18 mouse cellular contexts compared by ENCODE assay signal in the genomic region with DNA sequence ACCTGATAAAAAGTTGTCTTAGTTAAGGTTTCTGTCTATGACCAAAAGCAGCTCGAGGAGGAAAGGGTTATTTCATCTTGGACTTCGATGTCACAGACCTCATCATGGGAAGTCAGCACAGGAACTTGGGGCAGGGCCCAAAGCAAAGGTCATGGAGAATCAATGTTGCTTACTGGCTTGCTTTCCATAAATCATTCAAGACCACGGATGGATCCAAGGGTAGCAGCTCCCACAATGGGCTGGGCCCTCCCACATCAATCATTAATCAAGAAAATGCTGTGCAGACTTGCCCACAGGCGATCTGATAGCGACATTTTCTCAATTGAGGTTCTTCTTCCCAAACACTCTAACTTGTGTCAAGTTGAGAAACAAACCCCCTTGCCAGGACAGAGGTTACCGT. TPM values are rescaled to one million over a fixed set of nuclear protein-coding genes. Genes with fewer than 3 reads are reported as not detected.
A peak's percentile ranks its signal among the peaks of the same experiment; 100 is the strongest.
DNase-seq lines count a peak whose midpoint lies in the region; ATAC-seq and TF ChIP-seq lines count a peak whose summit lies in the region.
"Had no signal": no experiment of that assay in that cellular context is flagged by ENCODE, and none has a peak within 500 bp of the region (broad histone marks: within the 10 kb centered on the region; RNA-seq: fewer than 3 reads in every experiment).

No protein-coding gene starts in this region.

- WGBS in kidney, embryonic 14.5 days: 10% methylated on average over 6 of the region's 6 CpGs
- WGBS in kidney, adult 2 months: 11% methylated on average over 6 of the region's 6 CpGs

- no peak overlapping the region for H3K27ac ChIP-seq in kidney, embryonic 14.5 days (ENCODE audit: low read depth, low read length)
- H3K27ac ChIP-seq in kidney, adult 2 months (ENCODE audit: insufficient read depth, low read depth, low read length): no peak overlapping the region
- H3K27ac ChIP-seq: forebrain, embryonic 13.5 days; liver, embryonic 13.5 days; midbrain, embryonic 10.5 days; neural tube, embryonic 15.5 days had no signal

- no peaks in the 10 kb centered on the region for H3K27me3 ChIP-seq in kidney, embryonic 14.5 days (ENCODE audit: control insufficient read depth, insufficient read depth, low read length)
- no peaks in the 10 kb centered on the region for H3K27me3 ChIP-seq in kidney, adult 2 months (replicated peaks; ENCODE audit: control insufficient read depth, insufficient read depth, low read length)
- H3K27me3 ChIP-seq: forebrain, embryonic 13.5 days; liver, embryonic 13.5 days; neural tube, embryonic 15.5 days had no signal

- DNase-seq in kidney, adult 11 months: peak; percentile 75
- DNase-seq in embryo, embryonic 10.5 days (ENCODE audit: low spot score): peak; percentile 40
- peak; percentile 84 for DNase-seq in kidney, adult 2 months
- DNase-seq in kidney, postnatal 4 days: peak; percentile 18 to 52
- DNase-seq in thymus, postnatal 25 days: no peak
- no peak for DNase-seq in lung, adult 18-20 months
- no peak for DNase-seq in cerebellum, adult 9-10 months
- DNase-seq: cerebellum, adult 11-12 months; heart, adult 18-20 months; liver, embryonic 13.5 days; lung, postnatal 10 days; thymus, adult 18-20 months had no signal

- H3K4me1 ChIP-seq in kidney, embryonic 14.5 days (ENCODE audit: control insufficient read depth, insufficient read depth, low read length): 0 out of 2 replicates have a peak, but pooled peaks cover 2% of the 10 kb centered on the region
- H3K4me1 ChIP-seq in kidney, adult 2 months (ENCODE audit: control insufficient read depth, insufficient read depth, low read length): 0 out of 2 replicates have a peak, but pooled peaks cover 2% of the 10 kb centered on the region
- H3K4me1 ChIP-seq: neural tube, embryonic 15.5 days had no signal

- no peaks in the 10 kb centered on the region for H3K9me3 ChIP-seq in kidney, embryonic 14.5 days (ENCODE audit: control insufficient read depth, low read length)
- H3K9me3 ChIP-seq: forebrain, embryonic 13.5 days; G1E; liver, embryonic 13.5 days; midbrain, embryonic 10.5 days; neural tube, embryonic 15.5 days had no signal

- TF ChIP-seq POLR2A in kidney, adult 2 months (IDR thresholded peaks at IDR 0.05; ENCODE audit: low read depth, low read length): no peak

- no peak for ATAC-seq in kidney, embryonic 14.5 days (ENCODE audit: low FRiP score, low TSS enrichment)
- ATAC-seq: forebrain, embryonic 13.5 days; hindbrain, embryonic 16.5 days had no signal

- no peak overlapping the region for H3K4me2 ChIP-seq in kidney, embryonic 14.5 days (replicated peaks; ENCODE audit: low read depth, low read length)
- H3K4me2 ChIP-seq: forebrain, embryonic 13.5 days; liver, embryonic 13.5 days; neural tube, embryonic 15.5 days had no signal

- H3K9ac ChIP-seq in kidney, embryonic 14.5 days (ENCODE audit: low read depth, low read length): no peak overlapping the region
- H3K9ac ChIP-seq: forebrain, embryonic 13.5 days; liver, embryonic 13.5 days; neural tube, embryonic 15.5 days had no signal

- H3K4me3 ChIP-seq in kidney, embryonic 14.5 days (ENCODE audit: low read length): no peak overlapping the region
- no peak overlapping the region for H3K4me3 ChIP-seq in kidney, adult 2 months (ENCODE audit: insufficient read depth, low read depth, low read length)
- H3K4me3 ChIP-seq: forebrain, embryonic 13.5 days; liver, embryonic 13.5 days; midbrain, embryonic 10.5 days; neural tube, embryonic 15.5 days had no signal

- H3K36me3 ChIP-seq in kidney, embryonic 14.5 days (ENCODE audit: control insufficient read depth, insufficient read depth, low read length): no peaks in the 10 kb centered on the region
- H3K36me3 ChIP-seq in kidney, adult 2 months (ENCODE audit: control insufficient read depth, insufficient read depth, low read length): no peaks in the 10 kb centered on the region
- H3K36me3 ChIP-seq: G1E; liver, embryonic 13.5 days; midbrain, embryonic 10.5 days; neural tube, embryonic 15.5 days had no signal

- TF ChIP-seq CTCF in kidney, adult 2 months (conservative IDR thresholded peaks at IDR 0.05; ENCODE audit: insufficient read depth, insufficient read length, low read depth, low read length): no peak

RNA-seq across cellular contexts. Expression of a gene that starts 27.6 kb away (rescaled TPM):
- polyA plus RNA-seq in kidney, embryonic 14.5 days (2014; fragmentation: Nextera tagmentation; extraction: Ambion mirVana): 58.3 and 73.2 TPM in 2 replicates
- polyA plus RNA-seq in kidney, adult 2 months (2012; rRNA removed): 28.7 and 33.5 TPM in 2 replicates

RNA-seq across cellular contexts. Expression of a gene that starts 41.9 kb away (rescaled TPM):
- 509 and 612 TPM in 2 replicates for polyA plus RNA-seq in kidney, embryonic 14.5 days (2014; fragmentation: Nextera tagmentation; extraction: Ambion mirVana)
- 307 and 333 TPM in 2 replicates for polyA plus RNA-seq in kidney, adult 2 months (2012; rRNA removed)

RNA-seq across cellular contexts. Expression of a gene that starts 48.3 kb away (rescaled TPM):
- 0.27 and 0.46 TPM in 2 replicates for polyA plus RNA-seq in kidney, embryonic 14.5 days (2014; fragmentation: Nextera tagmentation; extraction: Ambion mirVana)
- 0.06 TPM in 1 of 2 replicates, not detected in the other for polyA plus RNA-seq in kidney, adult 2 months (2012; rRNA removed)
- polyA plus RNA-seq: forebrain, embryonic 13.5 days; liver, embryonic 13.5 days had no signal

Comparison
In these comparisons a context has a peak if more than half of its experiments do, and no peak if none do; other contexts are left out.
1. DNase-seq: peak in kidney, adult 11 months (single experiment), embryo, embryonic 10.5 days (single experiment), kidney, adult 2 months (single experiment) and kidney, postnatal 4 days (2 of 2); none in thymus, postnatal 25 days (single experiment), lung, adult 18-20 months (0 of 2) and cerebellum, adult 9-10 months (single experiment).